In the genomic region with DNA sequence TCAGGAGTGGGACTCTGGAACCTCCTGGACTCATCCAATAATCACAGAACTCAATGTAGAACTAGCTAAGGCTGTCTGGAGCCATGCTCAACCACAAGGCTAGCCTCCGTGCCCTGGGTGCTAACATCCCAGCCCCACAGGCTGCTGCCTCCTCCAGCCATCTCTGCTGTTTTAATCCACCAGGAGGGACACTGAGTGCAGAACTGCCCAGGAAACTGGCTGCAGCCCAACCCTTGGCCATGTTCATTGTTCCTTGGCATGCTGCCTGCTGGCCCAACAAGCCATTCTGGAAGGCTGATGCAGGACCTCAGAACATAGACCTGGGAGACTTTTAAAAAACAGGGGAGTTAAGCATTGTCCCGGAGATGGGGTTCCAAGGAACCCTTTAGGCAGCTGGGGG, we compare ENCODE assay signal across 10 mouse cellular contexts. TPM values are rescaled to one million over a fixed set of nuclear protein-coding genes. Genes with fewer than 3 reads are reported as not detected.
DNase-seq lines count a peak whose midpoint lies in the region; ATAC-seq and TF ChIP-seq lines count a peak whose summit lies in the region.
"Had no signal": no experiment of that assay in that cellular context is flagged by ENCODE, and none has a peak within 500 bp of the region (broad histone marks: within the 10 kb centered on the region; RNA-seq: fewer than 3 reads in every experiment).

No protein-coding gene starts in this region.

- no peak overlapping the region for H3K4me3 ChIP-seq in lung, postnatal 0 days (ENCODE audit: low read depth, low read length)
- no peak overlapping the region for H3K4me3 ChIP-seq in limb, embryonic 10.5 days
- H3K4me3 ChIP-seq: neural tube, embryonic 13.5 days had no signal

- no peak overlapping the region for H3K27ac ChIP-seq in lung, postnatal 0 days (ENCODE audit: low read length)
- H3K27ac ChIP-seq in limb, embryonic 10.5 days: no peak overlapping the region
- H3K27ac ChIP-seq: neural tube, embryonic 13.5 days had no signal

- no peak for ATAC-seq in lung, postnatal 0 days

- 71% methylated on average over 2 of the region's 2 CpGs for WGBS in lung, postnatal 0 days
- 83% methylated on average over 2 of the region's 2 CpGs for WGBS in limb, embryonic 10.5 days

- intact Hi-C loops in heart, postnatal 36 days (cut with DNase I): no loop called here

- DNase-seq in lung, adult 18-20 months: peak; percentile 64 to 66
- DNase-seq in lung, postnatal 0 days (ENCODE audit: low spot score): no peak
- peak; percentile 90 for DNase-seq in cerebellum, adult 9-11 months
- DNase-seq in heart, postnatal 36 days: peak; percentile 79 to 86
- DNase-seq in lung, postnatal 25 days (ENCODE audit: low spot score): peak; percentile 30
- peak; percentile 73 to 79 for DNase-seq in urinary bladder, postnatal 4 days (ENCODE audit: low spot score in 2 of 2)
- DNase-seq in embryo, embryonic 10.5 days (ENCODE audit: low spot score): no peak
- DNase-seq in limb, embryonic 10.5 days (ENCODE audit: low spot score): no peak

- no peaks in the 10 kb centered on the region for H3K36me3 ChIP-seq in lung, postnatal 0 days (ENCODE audit: insufficient read depth, low read length)
- H3K36me3 ChIP-seq in limb, embryonic 10.5 days: no peaks in the 10 kb centered on the region
- H3K36me3 ChIP-seq: neural tube, embryonic 13.5 days had no signal

- no peak overlapping the region for H3K9ac ChIP-seq in lung, postnatal 0 days (replicated peaks; ENCODE audit: low read depth)
- H3K9ac ChIP-seq: neural tube, embryonic 13.5 days had no signal

- TF ChIP-seq EP300 in lung, postnatal 0 days (IDR thresholded peaks at IDR 0.05): no peak

- TF ChIP-seq CTCF in lung, postnatal 0 days (IDR thresholded peaks at IDR 0.05): no peak

- no peak overlapping the region for H3K4me2 ChIP-seq in lung, postnatal 0 days (replicated peaks; ENCODE audit: low read depth, low read length)
- H3K4me2 ChIP-seq: neural tube, embryonic 13.5 days had no signal

- H3K27me3 ChIP-seq in lung, postnatal 0 days (replicated peaks; ENCODE audit: insufficient read depth, low read length): no peaks in the 10 kb centered on the region
- peaks cover 4% of the 10 kb centered on the region for H3K27me3 ChIP-seq in limb, embryonic 10.5 days (ENCODE audit: low read depth, poor library complexity, severe bottlenecking)
- H3K27me3 ChIP-seq: neural tube, embryonic 13.5 days had no signal

- H3K9me3 ChIP-seq in lung, postnatal 0 days (ENCODE audit: low read length): no peaks in the 10 kb centered on the region
- no peaks in the 10 kb centered on the region for H3K9me3 ChIP-seq in limb, embryonic 10.5 days (replicated peaks)
- H3K9me3 ChIP-seq: neural tube, embryonic 13.5 days had no signal

- H3K4me1 ChIP-seq in lung, postnatal 0 days (ENCODE audit: insufficient read depth, low read depth, low read length): no peaks in the 10 kb centered on the region
- no peaks in the 10 kb centered on the region for H3K4me1 ChIP-seq in limb, embryonic 10.5 days
- H3K4me1 ChIP-seq: neural tube, embryonic 13.5 days had no signal

RNA-seq across cellular contexts. Expression of a gene that starts 42.5 kb away (rescaled TPM):
- not detected in 2 replicates for polyA plus RNA-seq in lung, postnatal 0 days (2015; fragmentation: Nextera tagmentation; extraction: Ambion mirVana)
- total RNA-seq in heart, postnatal 36 days (2021): under 1 TPM; 0.33 to 0.43 TPM
- not detected in 2 replicates for polyA plus RNA-seq in limb, embryonic 10.5 days (2016; fragmentation: Nextera tagmentation; extraction: Ambion mirVana)
- polyA plus RNA-seq: limb, embryonic 11.5 days had no signal

Comparison
In these comparisons a context has a peak if more than half of its experiments do, and no peak if none do; other contexts are left out.
1. DNase-seq: peak in lung, adult 18-20 months (2 of 2), cerebellum, adult 9-11 months (single experiment), heart, postnatal 36 days (2 of 2), lung, postnatal 25 days (single experiment) and urinary bladder, postnatal 4 days (2 of 2); none in lung, postnatal 0 days (single experiment), embryo, embryonic 10.5 days (single experiment) and limb, embryonic 10.5 days (single experiment).